Mouse (Mus musculus) embryonic fibroblast, embryonic 13.5 days (primary cell): Measurements from ENCODE around the gene Pnrc2.

Experiments used
- CTCF ChIP-seq: IDR thresholded peaks from 2 replicates; pipeline ENCODE4 v1.5.1; 2011; ENCODE audit warnings: mild to moderate bottlenecking, control low read depth, low read length, moderate library complexity, borderline replicate concordance; ENCODE audit not compliant: insufficient read depth
- POLR2A ChIP-seq: IDR thresholded peaks from 2 replicates; pipeline ENCODE4 v1.6.1; 2011; ENCODE audit warnings: low read depth, mild to moderate bottlenecking, control low read depth, low read length, moderate library complexity

GRCm38 (mm10) chr4:135856223-135857091 lies 17.2 kb downstream of the Pnrc2 start:
- TF ChIP-seq CTCF (no peak), POLR2A (no peak)
